Mouse (Mus musculus) left cerebral cortex, adult 8-10 months (tissue): ENCODE measurements at regions not wholly inside any gene's neighbourhood (a gene's known extent, or its start where the extent isn't known, plus 50 kb on each side); places are given as distances from the start of the nearest gene placed in this dataset.

ENCODE experiments used
- DNase-seq, 2 experiments: peaks; one replicate each; pipeline ENCODE4 v3.0.0; 2022; ENCODE audit warnings: low spot score in 2 of 2

GRCm38 (mm10) chr13:84399345-84400170 is 177.5 kb downstream of the Tmem161b start:
- peak in 1 of 2 experiments; percentile 48 for DNase-seq

- DNase-seq = no peak
Observed at GRCm38 (mm10) chr13:84401006-84401405, 178.9 kb downstream of the Tmem161b start.

DNA sequence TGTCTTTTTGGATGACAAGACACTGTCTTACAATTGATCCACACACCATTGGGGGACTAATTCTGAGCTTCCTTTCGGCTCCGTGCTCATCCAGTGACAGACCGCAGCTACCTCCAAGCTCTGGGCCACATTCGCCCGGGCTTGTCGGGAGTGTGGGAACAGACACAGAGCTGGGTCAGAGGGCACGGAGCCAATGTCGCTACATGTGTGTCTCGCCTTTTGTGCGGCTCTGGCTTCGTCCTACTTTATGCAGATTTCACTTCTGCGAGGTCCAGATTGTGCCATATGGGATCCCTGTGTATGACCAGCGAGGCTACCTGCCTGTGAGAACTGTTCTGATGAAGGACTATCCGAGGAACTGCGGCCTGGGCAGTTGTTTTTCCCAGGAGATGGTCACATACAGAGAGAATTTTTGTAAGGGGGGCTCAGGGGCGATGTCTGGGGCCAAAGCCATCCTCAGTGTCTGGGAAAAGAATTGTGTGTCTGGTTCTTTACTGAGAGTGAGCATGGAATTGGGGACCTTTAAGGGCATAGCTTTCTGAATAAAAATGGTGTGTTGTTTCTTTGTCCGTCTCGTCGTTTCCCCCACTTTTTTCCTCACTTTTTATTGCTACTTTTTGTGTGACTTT is 182.6 kb downstream of the Tmem161b start:
- DNase-seq = no peak

- DNase-seq = no peak
Observed at GRCm38 (mm10) chr13:84434444-84434843, 212.3 kb downstream of the Tmem161b start.

DNA sequence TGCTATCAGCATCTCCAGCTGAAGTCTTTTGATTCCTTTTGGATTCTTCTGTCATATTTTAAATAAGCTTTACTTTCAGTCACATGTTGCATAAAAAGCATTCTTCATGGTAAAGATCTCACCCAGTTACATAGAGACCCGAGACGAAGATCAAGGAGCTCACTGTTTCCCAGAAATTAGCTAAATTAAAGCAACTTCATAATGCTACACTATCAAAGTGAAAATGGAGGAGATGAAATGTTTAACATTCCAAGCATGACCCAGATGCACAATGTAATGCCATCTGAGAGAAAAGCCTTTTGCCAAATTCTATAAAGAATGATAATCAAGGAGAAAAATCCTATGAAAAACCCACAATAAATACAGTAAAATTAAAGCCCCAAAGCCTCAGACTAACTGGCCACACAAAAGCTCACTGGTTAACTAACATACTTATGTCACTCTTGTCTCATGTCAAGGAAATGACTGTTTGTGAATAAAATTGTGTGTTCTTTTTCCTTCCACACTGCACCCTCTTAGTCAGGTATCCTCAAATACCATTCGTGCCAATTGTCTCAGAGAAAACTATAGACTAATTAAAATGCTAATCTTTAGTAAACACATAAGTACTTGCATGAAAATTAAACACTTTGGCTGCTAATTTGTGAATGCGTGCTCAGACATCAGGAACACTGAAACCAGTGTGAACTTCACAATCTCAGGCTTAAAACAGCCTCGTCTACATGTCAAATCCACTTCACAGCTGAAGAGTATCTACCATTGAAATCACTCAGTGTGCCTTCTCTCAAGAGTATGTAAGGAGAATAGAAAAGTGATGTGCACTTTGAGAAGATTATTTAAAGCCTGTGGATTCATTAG is 215.7 kb downstream of the Tmem161b start:
- no peak for DNase-seq

DNA sequence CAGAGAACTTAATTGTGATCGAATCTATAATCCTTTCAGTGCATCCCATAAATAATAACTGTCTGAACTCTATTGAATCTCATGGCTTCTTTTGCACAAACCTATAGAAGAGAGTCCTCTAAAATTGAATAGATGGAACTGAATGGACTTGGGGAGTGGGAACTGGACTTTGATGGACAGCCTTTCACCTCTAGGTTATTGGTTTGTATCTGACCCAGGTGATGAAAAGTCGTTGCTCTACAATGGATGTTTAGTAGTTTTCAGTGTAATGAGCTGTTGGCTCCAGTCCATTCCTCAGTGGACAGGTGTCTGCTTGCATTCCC is 216.3 kb downstream of the Tmem161b start:
- DNase-seq = no peak

DNA sequence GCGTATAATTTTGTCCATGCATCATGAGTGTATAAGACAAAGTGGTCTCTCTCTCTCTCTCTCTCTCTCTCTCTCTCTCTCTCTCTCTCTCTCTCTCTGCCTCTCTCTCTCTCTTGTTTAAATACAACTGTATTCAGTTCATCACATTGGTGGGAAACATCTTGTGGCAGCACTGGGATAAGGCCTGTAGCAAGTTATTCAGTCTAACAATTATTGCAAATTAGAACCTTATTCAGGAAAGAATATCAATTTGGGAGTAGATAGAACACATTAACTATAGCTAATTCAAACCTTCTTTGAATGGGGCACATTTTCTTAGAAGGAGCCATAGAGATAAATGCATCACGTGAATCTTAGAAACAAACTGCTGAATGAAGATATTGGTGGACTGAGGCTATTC is 226.4 kb downstream of the Tmem161b start:
- DNase-seq = no peak

GRCm38 (mm10) chr13:84449001-84449551 is 227.0 kb downstream of the Tmem161b start:
- peak; percentile 6 to 79 for DNase-seq
